Mouse (Mus musculus) hindbrain, postnatal 0 days (tissue): Measurements from ENCODE around the gene Stxbp5. TPM values are rescaled to one million over a fixed set of nuclear protein-coding genes. Genes with fewer than 3 reads are reported as not detected.

Experiments used
- ATAC-seq: fragments of 200-750 bp; cut with Nextera tagmentation; 2 replicates; pipeline ENCODE4 v1.8.0; 2017; ENCODE audit warnings: mild to moderate bottlenecking, moderate TSS enrichment, moderate library complexity
- DNase-seq: peaks from one replicate; pipeline ENCODE4 v3.0.0-alpha.2; 2015; ENCODE audit warnings: low spot score
- H3K27ac ChIP-seq: fragments of 300-500 bp; sonication (generic); 2 replicates; pipeline ENCODE4 v1.5.1; 2014; ENCODE audit warnings: mild to moderate bottlenecking
- H3K27me3 ChIP-seq: fragments of 300-500 bp; sonication (generic); 2 replicates; pipeline ENCODE4 v1.6.1; 2014; ENCODE audit warnings: low read length, mixed read lengths; ENCODE audit not compliant: insufficient read depth
- H3K36me3 ChIP-seq: fragments of 300-500 bp; sonication (generic); 2 replicates; pipeline ENCODE4 v1.6.1; 2014; ENCODE audit warnings: low read length, mixed read lengths; ENCODE audit not compliant: insufficient read depth
- H3K4me1 ChIP-seq: fragments of 300-500 bp; sonication (generic); 2 replicates; pipeline ENCODE4 v1.6.1; 2014; ENCODE audit warnings: antibody characterized with exemption, low read length, mixed read lengths; ENCODE audit not compliant: insufficient read depth
- H3K4me2 ChIP-seq: fragments of 300-500 bp; sonication (generic); 2 replicates; pipeline ENCODE4 v1.6.1; 2014; ENCODE audit warnings: low read depth, mild to moderate bottlenecking, low read length, moderate library complexity, mixed read lengths
- H3K4me3 ChIP-seq: fragments of 300-500 bp; sonication (generic); 2 replicates; pipeline ENCODE4 v1.5.1; 2014; ENCODE audit warnings: low read length
- H3K9ac ChIP-seq: fragments of 300-500 bp; sonication (generic); replicated peaks from 2 replicates; pipeline ENCODE4 v1.6.1; 2014; ENCODE audit warnings: mild to moderate bottlenecking, low read length, moderate library complexity, mixed read lengths
- H3K9me3 ChIP-seq: fragments of 300-500 bp; sonication (generic); 2 replicates; pipeline ENCODE4 v1.6.1; 2016; ENCODE audit warnings: low read length, mixed read lengths
- CTCF ChIP-seq: IDR thresholded peaks from 2 replicates; pipeline ENCODE4 v1.5.1; 2016; ENCODE audit warnings: antibody characterized with exemption, control low read depth, low read depth
- WGBS: fragments of 180-500 bp; shearing (Covaris S2); extraction: QIAGEN DNeasy Blood & Tissue Kit; methylation state at CpG from one replicate; pipeline ENCODE4 v1.1.7; 2014; 5-methylcytosine and 5-hydroxymethylcytosine counted together
- polyA plus RNA-seq: library from polyadenylated mRNA; unstranded; fragments of >200 nt; fragmentation: Nextera tagmentation; extraction: Ambion mirVana; gene quantifications from 2 replicates; pipeline ENCODE4 v1.2.1, GENCODE M21; 2015
- total RNA-seq: library from RNA; depleted of rRNA; stranded (reverse); fragments of >200 nt; gene quantifications from 2 replicates; pipeline ENCODE4 v1.2.3, GENCODE M21; 2014; rRNA removed

The Stxbp5 gene
- total and polyA plus RNA-seq, 2 experiments from 2014 or later = 8.2 to 41.7 TPM

DNA sequence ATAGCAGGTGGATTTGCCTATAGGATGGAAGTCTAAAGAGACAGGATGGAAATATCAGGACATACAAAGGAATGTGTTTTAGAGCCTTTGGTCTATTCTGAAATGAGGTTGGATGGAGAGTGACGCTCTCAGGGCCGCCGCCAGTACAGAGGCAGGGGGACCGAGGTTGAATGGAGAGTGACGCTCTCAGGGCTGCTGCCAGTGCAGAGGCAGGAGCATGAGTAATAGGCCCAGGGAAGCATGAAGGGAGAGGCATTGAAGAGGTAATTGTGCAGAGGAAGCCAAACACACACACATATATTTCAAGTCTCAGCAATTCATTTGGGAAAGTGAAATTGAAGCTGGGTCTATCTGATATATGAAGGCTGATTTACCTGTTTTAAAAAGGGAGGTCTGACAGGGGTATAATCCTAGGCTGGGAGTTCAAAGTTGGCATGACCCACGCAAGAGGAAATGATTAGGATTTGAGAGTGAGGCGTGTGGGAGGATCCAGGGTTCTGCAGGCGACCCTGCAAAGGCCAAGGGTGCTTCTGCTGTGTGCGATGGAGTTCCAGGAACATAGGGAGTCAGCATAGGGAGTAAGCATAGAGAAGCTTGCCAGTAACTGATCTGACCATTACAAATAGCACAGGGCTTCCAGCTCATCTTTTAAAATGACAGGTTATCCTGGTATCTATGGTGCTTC, 168.7 kb downstream of the Stxbp5 start:
- TF ChIP-seq CTCF = no peak
- DNase-seq (no peak), ATAC-seq (no peak)
- Histone ChIP-seq H3K9ac (no peak overlapping the region), H3K27me3 (no peaks in the 10 kb centered on the region), H3K4me1 (no peaks in the 10 kb centered on the region), H3K4me2 (no peak overlapping the region), H3K4me3 (no peak overlapping the region), H3K27ac (no peak overlapping the region), H3K9me3 (no peaks in the 10 kb centered on the region), H3K36me3 (no peaks in the 10 kb centered on the region)
- WGBS = 61% methylated on average over 9 of the region's 9 CpGs

- TF ChIP-seq CTCF = no peak
- WGBS = 79% methylated on average over 11 of the region's 11 CpGs
- Histone ChIP-seq H3K36me3 (no peaks in the 10 kb centered on the region), H3K9ac (no peak overlapping the region), H3K4me3 (no peak overlapping the region), H3K4me2 (no peak overlapping the region), H3K27ac (no peak overlapping the region), H3K4me1 (no peaks in the 10 kb centered on the region), H3K27me3 (no peaks in the 10 kb centered on the region), H3K9me3 (no peaks in the 10 kb centered on the region)
- DNase-seq (no peak), ATAC-seq (0 out of 2 replicates have a peak, but pooled peaks have one; percentile 12)
Measured at GRCm38 (mm10) chr10:9722519-9723303, 178.2 kb downstream of the Stxbp5 start.

- no peak for TF ChIP-seq CTCF
- Histone ChIP-seq H3K36me3 (no peaks in the 10 kb centered on the region), H3K9me3 (no peaks in the 10 kb centered on the region), H3K4me3 (no peak overlapping the region), H3K4me2 (no peak overlapping the region), H3K9ac (no peak overlapping the region), H3K27ac (no peak overlapping the region), H3K27me3 (no peaks in the 10 kb centered on the region), H3K4me1 (no peaks in the 10 kb centered on the region)
- no peak for ATAC-seq
- 48% methylated on average over 5 of the region's 5 CpGs for WGBS
- no peak for DNase-seq
Measured at GRCm38 (mm10) chr10:9720027-9720426, 180.9 kb downstream of the Stxbp5 start.

- Histone ChIP-seq H3K27ac (no peak overlapping the region), H3K4me1 (no peaks in the 10 kb centered on the region), H3K9ac (no peak overlapping the region), H3K27me3 (no peaks in the 10 kb centered on the region), H3K9me3 (no peaks in the 10 kb centered on the region), H3K4me3 (no peak overlapping the region), H3K4me2 (no peak overlapping the region), H3K36me3 (no peaks in the 10 kb centered on the region)
- no peak for ATAC-seq
- no peak for DNase-seq
- TF ChIP-seq CTCF = no peak
- WGBS = 71% methylated on average over 5 of the region's 5 CpGs
Measured at GRCm38 (mm10) chr10:9718086-9718485, 182.8 kb downstream of the Stxbp5 start.

Other genes with a start within 250 kb of the Stxbp5 start
- 6.5 and 7.9 TPM in 2 replicates for gene Samd5, start 225.9 kb downstream of the Stxbp5 start, total RNA-seq
- gene Samd5, start 225.9 kb downstream of the Stxbp5 start, polyA plus RNA-seq = 2.9 and 3.2 TPM in 2 replicates